Mouse (Mus musculus): ENCODE measurements around the gene Dhx40. TPM values are rescaled to one million over a fixed set of nuclear protein-coding genes. Genes with fewer than 3 reads are reported as not detected.
A peak's percentile ranks its signal among the peaks of the same experiment; 100 is the strongest.

The Dhx40 gene
- polyA plus RNA-seq, 1 experiment from 2014 or later, result 39.7 TPM

DNA sequence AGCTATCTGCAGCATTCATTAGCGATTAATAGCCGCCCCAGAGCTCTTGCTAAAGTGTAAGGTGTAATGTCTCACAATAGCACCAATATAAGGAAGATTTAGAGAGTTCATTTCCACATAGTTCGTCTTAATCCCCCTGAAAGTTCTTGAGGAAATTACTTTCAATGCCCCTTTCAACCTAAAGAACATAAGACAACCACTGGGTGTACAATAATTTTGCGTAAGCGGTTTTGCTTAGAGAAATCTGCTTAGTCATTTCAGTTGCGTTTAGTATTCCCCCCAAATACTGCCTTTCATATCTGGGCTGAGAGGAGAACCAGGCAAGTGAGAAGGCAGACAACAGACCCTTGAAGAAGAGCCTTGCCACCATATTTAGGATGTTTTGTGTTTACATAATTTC, 49.0 kb downstream of the Dhx40 start:
- Histone ChIP-seq H3K27me3 (ENCODE audit: poor library complexity, severe bottlenecking) (no peaks in the 10 kb centered on the region), H3K27ac (peak overlapping the region; percentile 96), H3K4me1 (peaks cover 37% of the 10 kb centered on the region), H3K4me3 (peak overlapping the region; percentile 96), H3K36me3 (replicated peaks) (peaks cover 4% of the 10 kb centered on the region), H3K9me3 (no peaks in the 10 kb centered on the region)
- no peak for DNase-seq (ENCODE audit: extremely low spot score, low spot score)
- 36% methylated on average over 6 of the region's 6 CpGs for WGBS

DNA sequence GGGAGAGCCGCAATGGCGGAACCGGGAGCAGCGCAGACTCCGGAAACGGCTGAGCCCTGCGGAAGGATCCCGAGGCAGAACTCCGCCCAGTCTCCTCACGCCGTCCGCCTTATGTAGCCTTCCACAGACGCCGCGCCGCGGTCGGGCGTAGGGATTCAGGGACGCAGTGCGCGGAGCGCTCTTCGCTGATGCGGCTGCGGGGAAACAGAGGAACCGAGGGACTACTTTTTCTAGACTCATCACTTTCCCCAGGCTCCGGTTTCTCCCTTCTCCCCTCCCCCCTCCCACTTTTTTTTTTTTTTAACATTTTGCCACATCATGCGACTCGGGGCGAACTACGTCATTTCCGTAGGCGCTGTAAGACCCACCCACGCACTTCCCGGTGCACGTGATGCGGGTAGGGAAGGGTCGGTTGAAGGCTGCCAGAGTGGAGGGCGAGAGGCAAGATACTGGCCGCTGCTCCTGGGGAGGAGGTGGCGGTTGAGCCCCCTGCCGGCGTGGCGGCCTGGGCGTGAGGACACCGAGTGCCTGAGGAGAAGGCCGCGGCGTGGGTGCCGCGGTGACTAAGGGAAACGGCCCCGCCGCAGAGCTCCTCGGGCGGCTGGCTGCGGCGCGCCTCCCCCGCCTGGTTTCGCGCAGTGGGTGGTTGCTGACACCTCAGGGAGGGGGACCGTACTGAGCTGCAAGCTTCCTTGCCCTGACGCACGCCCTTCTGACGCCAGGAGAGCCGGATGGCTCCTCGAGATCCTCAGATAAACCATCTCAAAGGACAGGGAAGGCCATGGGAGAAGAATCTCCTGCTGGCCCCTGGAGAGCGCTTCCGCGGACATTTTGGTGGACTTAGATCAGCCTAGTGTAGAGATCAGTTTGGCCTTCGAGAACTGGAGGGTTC, 49.8 kb downstream of the Dhx40 start, which contains the start of gene Cltc:
Gene Cltc (minus strand): TSS at position 86 of the 892 bp plus-strand sequence.
- peak within 1 kb of the TSS; percentile 96 for H3K4me3 ChIP-seq
- under 1% methylated on average over 73 of the region's 73 CpGs for WGBS

DNA sequence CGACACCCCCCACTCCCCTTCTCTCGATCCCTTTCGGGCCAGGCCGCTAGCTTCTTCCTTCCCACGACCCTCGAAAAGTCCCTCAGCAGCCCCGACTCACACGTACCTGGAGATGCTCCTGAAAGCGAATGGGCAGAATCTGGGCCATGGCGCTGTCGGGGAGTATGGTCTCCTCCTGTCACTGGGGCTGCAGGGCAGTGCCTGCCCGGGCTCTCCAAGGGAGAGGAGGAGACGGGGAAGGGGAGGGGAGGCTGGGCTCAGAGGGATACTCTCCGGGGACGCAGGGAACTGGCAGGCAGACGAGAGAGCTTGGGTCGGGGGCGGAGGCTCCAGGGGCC, 50.4 kb downstream of the Dhx40 start:
- Histone ChIP-seq H3K27ac (peak overlapping the region; percentile 96), H3K4me3 (peak overlapping the region; percentile 96), H3K36me3 (replicated peaks) (peaks cover 16% of the 10 kb centered on the region), H3K4me1 (peaks cover 39% of the 10 kb centered on the region), H3K27me3 (ENCODE audit: poor library complexity, severe bottlenecking) (no peaks in the 10 kb centered on the region), H3K9me3 (no peaks in the 10 kb centered on the region)
- no peak for DNase-seq (ENCODE audit: extremely low spot score, low spot score)
- under 1% methylated on average over 18 of the region's 18 CpGs for WGBS

More for the DNA sequence above, 49.8 kb downstream of the Dhx40 start, which contains the start of gene Cltc:
- Histone ChIP-seq H3K27ac (peak within 1 kb of the TSS; percentile 96), H3K9me3 (no peaks in the 10 kb centered on the region), H3K4me1 (peaks cover 39% of the 10 kb centered on the region), H3K36me3 (replicated peaks) (peaks cover 10% of the 10 kb centered on the region), H3K27me3 (ENCODE audit: poor library complexity, severe bottlenecking) (no peaks in the 10 kb centered on the region)
- peak; percentile 95 for DNase-seq (ENCODE audit: extremely low spot score, low spot score)

DNA sequence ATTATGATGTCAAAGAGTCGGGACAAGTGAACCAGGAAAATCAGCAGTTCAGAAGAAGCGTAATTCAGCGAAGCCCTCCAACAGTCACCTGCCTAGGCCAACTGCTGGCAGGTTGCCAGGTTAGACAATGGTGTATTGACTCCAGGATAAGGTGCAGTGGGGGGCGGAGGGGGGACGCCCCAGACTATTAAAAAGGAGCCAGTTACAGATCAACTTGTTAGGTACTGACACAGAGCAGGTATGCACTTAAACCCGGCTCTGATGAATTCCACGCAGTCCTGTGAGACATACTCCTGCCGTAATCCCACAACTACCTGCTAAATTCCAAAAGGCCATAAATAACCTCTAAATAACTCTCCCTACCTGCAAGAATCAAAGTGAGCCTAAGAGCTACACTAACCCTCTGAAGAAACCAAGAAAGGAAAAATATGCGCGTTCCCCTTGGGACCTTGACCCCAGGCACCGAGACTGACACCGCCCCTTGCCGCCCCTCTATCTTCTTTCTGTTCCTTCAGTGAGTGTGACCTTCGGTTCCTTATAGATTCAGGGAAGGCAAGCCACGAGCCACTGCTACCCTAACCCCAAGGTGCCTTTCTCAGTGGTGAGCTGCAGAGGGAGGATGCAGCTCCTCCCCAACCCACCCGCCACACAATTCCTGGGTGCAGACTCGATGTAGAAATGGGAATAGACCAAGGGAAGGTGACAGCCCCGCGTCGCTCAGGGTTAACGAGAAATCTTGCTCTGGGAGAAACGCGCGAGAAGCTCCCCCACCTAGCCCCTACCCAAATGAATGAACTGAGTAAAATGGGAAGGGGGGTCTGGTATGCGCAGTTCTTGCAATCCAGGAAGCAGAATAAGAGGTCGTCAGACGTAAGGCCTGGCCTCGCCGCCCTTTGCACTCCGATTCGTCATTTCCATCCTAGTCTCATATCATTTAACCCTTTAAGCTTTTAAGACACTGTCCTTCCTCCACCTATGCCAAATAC, 51.1 kb downstream of the Dhx40 start:
- peak overlapping the region; percentile 96 for H3K27ac ChIP-seq
- H3K27me3 ChIP-seq (ENCODE audit: poor library complexity, severe bottlenecking), result no peaks in the 10 kb centered on the region
- H3K4me1 ChIP-seq, result peaks cover 39% of the 10 kb centered on the region
- no peaks in the 10 kb centered on the region for H3K9me3 ChIP-seq
- WGBS, result 6% methylated on average over 31 of the region's 31 CpGs
- peaks cover 18% of the 10 kb centered on the region for H3K36me3 ChIP-seq (replicated peaks)
- peak overlapping the region; percentile 96 for H3K4me3 ChIP-seq
- peak; percentile 33 for DNase-seq (ENCODE audit: extremely low spot score, low spot score)

DNA sequence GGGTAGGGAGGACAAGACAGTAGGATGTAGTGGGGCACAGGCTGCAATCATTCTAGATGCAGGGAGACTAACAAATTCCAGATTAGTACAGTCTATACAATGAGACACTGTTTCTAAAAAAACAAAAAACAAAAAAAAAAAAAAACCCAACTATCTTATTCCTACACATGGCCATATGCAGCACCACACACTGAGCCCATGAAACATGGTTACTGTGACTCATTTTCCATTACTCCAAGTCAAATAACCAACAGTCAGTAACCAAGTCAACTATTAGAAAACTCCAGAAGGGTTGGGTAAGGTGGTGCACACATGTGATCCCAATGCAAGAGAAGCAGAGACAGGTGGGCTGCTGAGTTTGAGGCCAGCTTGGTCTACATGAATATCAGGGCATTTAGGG, 55.1 kb downstream of the Dhx40 start:
- no peak for DNase-seq (ENCODE audit: extremely low spot score, low spot score)
- Histone ChIP-seq H3K27ac (no peak overlapping the region), H3K4me3 (no peak overlapping the region), H3K4me1 (peaks cover 27% of the 10 kb centered on the region), H3K27me3 (ENCODE audit: poor library complexity, severe bottlenecking) (no peaks in the 10 kb centered on the region), H3K36me3 (replicated peaks) (peaks cover 28% of the 10 kb centered on the region), H3K9me3 (no peaks in the 10 kb centered on the region)

DNA sequence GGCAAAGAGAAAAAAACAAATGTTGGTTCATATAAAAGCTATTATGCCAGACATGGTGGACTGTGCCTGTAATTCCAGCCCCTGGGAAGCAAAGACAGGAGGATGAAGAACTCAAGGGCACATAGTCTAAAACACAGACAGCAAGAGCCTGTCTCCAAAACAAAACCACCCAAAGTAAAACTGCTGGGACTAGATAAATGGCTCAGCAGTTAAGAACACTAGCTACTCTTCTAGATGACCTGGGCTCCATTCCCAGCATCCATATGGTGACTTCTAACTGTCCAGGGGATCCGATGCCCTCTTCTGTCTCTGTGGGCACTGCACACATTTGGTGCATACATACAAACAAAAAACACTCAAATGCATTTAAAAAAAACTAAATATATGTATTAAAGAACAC, 56.5 kb downstream of the Dhx40 start:
- no peak overlapping the region for H3K27ac ChIP-seq
- WGBS, result 93% methylated on average over 1 of the region's 1 CpGs
- no peak for DNase-seq (ENCODE audit: extremely low spot score, low spot score)

DNA sequence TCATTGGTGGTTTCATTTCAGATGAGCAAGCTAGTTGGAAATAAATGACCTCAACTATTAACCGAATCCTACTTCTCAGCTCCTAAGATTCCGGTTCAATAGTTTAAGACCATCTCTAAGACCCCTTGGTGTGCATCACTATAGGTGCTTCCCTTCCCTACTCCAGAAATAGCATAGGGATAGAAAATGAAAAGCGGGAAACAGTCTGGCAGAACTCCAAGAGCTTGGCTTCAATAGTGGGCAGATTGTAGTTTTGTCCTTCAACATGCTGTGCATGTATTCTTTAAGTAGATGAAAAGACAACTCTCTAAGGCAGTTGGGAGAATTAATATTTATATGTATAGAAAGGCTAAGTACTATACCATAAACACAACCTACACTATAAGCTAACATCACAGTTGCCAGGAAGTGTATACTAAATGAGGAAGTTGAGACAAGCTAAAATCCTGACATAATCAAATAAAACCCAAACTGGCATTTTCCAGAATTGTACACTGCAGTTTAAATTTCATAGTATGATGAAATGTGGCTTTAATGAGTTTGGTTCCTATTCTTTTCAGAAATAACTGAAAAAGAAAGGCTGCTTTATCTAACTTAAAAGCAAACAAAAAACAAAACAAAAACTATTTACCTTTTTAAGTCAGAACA, 57.6 kb downstream of the Dhx40 start:
- DNase-seq (ENCODE audit: extremely low spot score, low spot score), result no peak
- peaks cover 28% of the 10 kb centered on the region for H3K36me3 ChIP-seq (replicated peaks)
- H3K4me3 ChIP-seq, result no peak overlapping the region
- 93% methylated on average over 3 of the region's 3 CpGs for WGBS
- no peak overlapping the region for H3K27ac ChIP-seq
- H3K9me3 ChIP-seq, result no peaks in the 10 kb centered on the region
- H3K27me3 ChIP-seq (ENCODE audit: poor library complexity, severe bottlenecking), result no peaks in the 10 kb centered on the region
- H3K4me1 ChIP-seq, result peaks cover 12% of the 10 kb centered on the region

More for the DNA sequence above, 56.5 kb downstream of the Dhx40 start:
- H3K4me3 ChIP-seq, result no peak overlapping the region
- peaks cover 24% of the 10 kb centered on the region for H3K4me1 ChIP-seq
- H3K36me3 ChIP-seq (replicated peaks), result peaks cover 28% of the 10 kb centered on the region
- no peaks in the 10 kb centered on the region for H3K9me3 ChIP-seq
- H3K27me3 ChIP-seq (ENCODE audit: poor library complexity, severe bottlenecking), result no peaks in the 10 kb centered on the region

DNA sequence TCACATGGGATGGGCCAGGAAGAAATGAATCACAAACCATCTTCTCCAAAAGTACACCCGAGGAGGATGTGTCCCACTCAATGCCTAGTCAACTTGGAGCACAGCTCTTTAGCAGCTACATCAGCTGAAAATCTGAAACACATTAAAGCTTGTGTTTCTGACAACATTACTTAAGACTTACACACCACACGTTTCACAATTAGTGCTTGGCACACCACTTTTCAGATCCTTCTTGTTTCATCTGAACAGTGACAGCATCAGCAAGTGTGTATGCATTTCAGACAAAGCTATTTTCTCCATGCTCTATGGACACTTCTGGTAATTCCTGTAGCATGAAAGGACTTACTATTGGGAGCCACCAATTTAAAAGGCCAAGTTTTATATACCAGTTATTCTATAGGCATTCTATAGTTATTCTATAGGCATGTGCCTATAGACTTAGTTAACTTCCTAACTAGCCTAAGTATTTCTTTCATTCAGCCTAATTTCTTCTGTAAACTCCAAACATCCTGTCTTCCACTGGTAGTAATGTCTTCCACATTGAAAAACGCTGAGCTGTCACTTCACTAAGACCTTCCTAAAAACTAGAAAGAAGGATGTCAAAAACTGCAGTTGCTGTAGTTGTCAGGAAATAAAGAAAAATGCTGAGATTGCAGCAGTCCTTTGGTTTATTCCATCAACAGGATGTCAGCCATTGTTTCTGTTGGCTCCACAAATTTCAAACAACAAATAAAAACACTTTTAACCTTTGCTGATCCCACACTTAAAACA, 61.7 kb downstream of the Dhx40 start:
- no peak overlapping the region for H3K27ac ChIP-seq
- no peaks in the 10 kb centered on the region for H3K27me3 ChIP-seq (ENCODE audit: poor library complexity, severe bottlenecking)
- peaks cover 8% of the 10 kb centered on the region for H3K36me3 ChIP-seq (replicated peaks)
- no peak overlapping the region for H3K4me3 ChIP-seq
- DNase-seq (ENCODE audit: extremely low spot score, low spot score), result no peak
- no peaks in the 10 kb centered on the region for H3K9me3 ChIP-seq
- WGBS, result 80% methylated on average over 3 of the region's 3 CpGs
- peaks cover 3% of the 10 kb centered on the region; the same call in 1 of the 2 replicates for H3K4me1 ChIP-seq

DNA sequence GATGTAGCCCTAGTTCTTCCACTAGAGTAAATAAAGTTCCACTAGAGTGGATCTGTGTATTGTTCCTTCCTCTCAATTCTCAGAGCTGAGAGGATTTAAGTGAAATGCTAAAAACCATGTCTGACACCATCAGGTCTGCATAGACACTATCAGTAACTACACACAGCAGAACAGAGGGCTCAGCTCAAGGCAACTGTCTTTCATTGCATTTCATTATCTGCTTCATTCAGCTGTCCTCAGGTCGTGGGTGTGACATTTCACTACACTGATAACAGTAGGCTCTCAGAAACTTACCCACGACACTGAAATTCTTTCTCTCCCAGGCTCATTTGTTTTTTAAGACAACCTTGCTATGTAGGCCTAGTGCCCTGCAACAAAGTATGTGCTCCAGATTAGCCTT, 64.9 kb downstream of the Dhx40 start:
- WGBS, result 85% methylated on average over 2 of the region's 2 CpGs
- DNase-seq (ENCODE audit: extremely low spot score, low spot score), result no peak
- H3K9me3 ChIP-seq, result no peaks in the 10 kb centered on the region

DNA sequence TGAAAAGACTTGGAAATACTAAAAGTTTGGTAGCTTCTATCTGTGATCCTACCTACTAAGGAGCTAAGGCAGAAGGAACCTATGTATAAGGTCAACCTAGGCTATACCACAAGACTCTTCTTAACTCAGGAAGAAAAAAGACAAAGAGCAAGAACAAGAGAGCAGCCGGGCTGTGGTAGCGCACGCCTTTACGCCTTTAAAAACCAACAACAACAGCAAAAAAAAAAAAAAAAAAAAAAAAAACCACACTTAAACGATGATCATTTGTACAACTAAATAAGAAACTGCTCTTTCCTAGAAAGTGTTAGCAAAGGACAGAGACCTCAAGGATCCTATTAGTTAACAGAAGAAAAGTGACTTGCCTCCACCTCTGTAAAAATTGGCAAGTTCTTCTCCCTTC, 66.0 kb downstream of the Dhx40 start:
- H3K27ac ChIP-seq, result no peak overlapping the region
- H3K9me3 ChIP-seq, result no peaks in the 10 kb centered on the region
- H3K4me1 ChIP-seq, result no peaks in the 10 kb centered on the region
- peaks cover 9% of the 10 kb centered on the region for H3K36me3 ChIP-seq (replicated peaks)
- WGBS, result 96% methylated on average over 5 of the region's 5 CpGs
- H3K4me3 ChIP-seq, result no peak overlapping the region
- no peaks in the 10 kb centered on the region for H3K27me3 ChIP-seq (ENCODE audit: poor library complexity, severe bottlenecking)
- no peak for DNase-seq (ENCODE audit: extremely low spot score, low spot score)

More for the DNA sequence above, 64.9 kb downstream of the Dhx40 start:
- Histone ChIP-seq H3K4me1 (peaks cover 3% of the 10 kb centered on the region; the same call in 1 of the 2 replicates), H3K27ac (no peak overlapping the region), H3K4me3 (no peak overlapping the region), H3K27me3 (ENCODE audit: poor library complexity, severe bottlenecking) (no peaks in the 10 kb centered on the region), H3K36me3 (replicated peaks) (peaks cover 8% of the 10 kb centered on the region)

DNA sequence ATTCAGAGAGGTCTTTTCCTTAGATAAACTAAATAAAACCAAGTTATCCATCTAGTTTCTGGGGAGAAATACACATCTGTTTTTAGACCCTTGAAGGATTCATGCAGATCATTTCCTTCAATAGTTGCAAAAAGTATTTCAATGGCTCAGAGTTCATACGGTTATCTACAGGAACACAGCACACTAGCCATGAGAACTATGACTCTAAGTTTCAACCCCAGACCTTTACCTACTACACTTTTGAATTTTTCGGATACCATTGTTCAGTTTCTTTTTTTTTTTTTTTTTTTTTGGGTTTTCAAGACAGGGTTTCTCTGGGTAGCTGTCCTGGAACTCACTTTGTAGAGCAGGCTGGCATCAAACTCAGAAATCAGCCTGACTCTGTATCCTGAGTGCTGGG, 68.1 kb downstream of the Dhx40 start:
- Histone ChIP-seq H3K27me3 (ENCODE audit: poor library complexity, severe bottlenecking) (no peaks in the 10 kb centered on the region), H3K9me3 (no peaks in the 10 kb centered on the region), H3K27ac (no peak overlapping the region), H3K36me3 (replicated peaks) (peaks cover 19% of the 10 kb centered on the region), H3K4me1 (no peaks in the 10 kb centered on the region), H3K4me3 (no peak overlapping the region)
- DNase-seq (ENCODE audit: extremely low spot score, low spot score), result no peak
- WGBS, result 93% methylated on average over 2 of the region's 2 CpGs

DNA sequence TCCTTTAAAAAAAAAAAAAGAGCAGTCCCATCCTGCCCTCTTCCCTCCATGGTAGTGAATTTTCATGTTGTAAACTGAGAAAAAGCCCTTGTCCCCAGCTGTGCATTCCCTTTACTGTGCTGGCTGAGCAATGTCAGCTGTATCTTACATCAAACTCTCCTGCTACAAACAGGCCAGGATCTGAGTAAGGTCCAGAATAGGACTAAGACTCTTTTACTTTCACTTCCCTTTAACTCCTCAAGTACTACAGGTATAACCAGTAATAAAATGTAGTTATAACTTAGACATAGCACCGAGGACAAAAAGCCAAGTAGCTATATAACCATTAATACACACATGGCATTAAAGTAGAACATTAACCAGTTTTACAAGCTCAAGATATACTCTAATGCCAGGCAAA, 68.6 kb downstream of the Dhx40 start:
- peaks cover 23% of the 10 kb centered on the region for H3K36me3 ChIP-seq (replicated peaks)
- no peak for DNase-seq (ENCODE audit: extremely low spot score, low spot score)
- no peaks in the 10 kb centered on the region for H3K4me1 ChIP-seq
- no peaks in the 10 kb centered on the region for H3K9me3 ChIP-seq
- no peaks in the 10 kb centered on the region for H3K27me3 ChIP-seq (ENCODE audit: poor library complexity, severe bottlenecking)
- no peak overlapping the region for H3K27ac ChIP-seq
- 92% methylated on average over 1 of the region's 1 CpGs for WGBS
- no peak overlapping the region for H3K4me3 ChIP-seq

Measured in forebrain, embryonic 10.5 days (tissue).